Mouse (Mus musculus) megakaryocyte-erythroid progenitor cell, adult 5 weeks (primary cell): ENCODE measurements around the gene Vmn1r78. TPM values are rescaled to one million over a fixed set of nuclear protein-coding genes. Genes with fewer than 3 reads are reported as not detected.

Experiments
- polyA plus RNA-seq: library from polyadenylated mRNA; stranded (reverse); fragments of >175 nt; gene quantifications from 2 replicates; pipeline ENCODE4 v1.2.3, GENCODE M21; 2012

The Vmn1r78 gene
- not detected in 2 replicates for polyA plus RNA-seq

DNA sequence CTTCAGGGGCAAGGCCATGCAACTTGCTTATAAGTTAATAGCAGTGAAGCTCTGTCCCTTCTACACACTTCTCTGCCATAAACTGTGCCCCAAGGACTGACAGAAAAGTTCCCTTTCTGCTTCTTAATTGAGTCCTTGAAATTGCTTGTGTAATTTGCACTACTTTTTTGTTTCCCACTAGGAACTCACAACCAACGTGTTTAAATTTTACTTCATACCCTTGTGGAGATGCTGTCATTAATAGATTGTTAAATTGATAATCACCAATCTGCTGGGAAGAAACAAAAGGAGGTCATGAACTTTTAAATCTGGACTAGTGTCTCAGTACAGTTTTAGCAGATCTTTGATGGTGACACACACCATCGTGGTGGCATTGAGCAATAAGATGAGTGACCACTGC lies at the start of gene Vmn1r78:
TSS of gene Vmn1r78 (plus strand) at position 301 of the 400 bp plus-strand sequence.

DNA sequence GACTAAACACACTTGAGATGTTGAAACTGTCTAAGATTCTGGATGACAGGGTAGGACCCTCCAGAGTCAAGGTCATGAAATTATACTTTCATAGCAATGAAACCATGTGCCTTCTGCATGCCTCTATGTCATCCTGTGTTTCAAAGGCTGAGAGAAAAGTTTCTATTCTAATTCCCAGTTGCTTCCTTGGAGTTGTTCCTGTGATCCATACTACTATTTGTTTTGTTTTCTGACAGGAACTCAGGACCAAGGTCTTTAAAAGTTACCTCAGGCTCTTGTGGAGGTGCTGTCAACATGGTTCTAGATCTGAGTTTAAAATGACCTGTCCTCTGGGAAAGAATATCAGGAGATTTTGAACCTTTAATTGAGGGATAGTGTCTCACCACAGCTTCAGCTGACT lies 20.9 kb downstream of the Vmn1r78 start, which contains the start of gene Vmn1r79:
TSS of gene Vmn1r79 (plus strand) at position 301 of the 400 bp plus-strand sequence.

DNA sequence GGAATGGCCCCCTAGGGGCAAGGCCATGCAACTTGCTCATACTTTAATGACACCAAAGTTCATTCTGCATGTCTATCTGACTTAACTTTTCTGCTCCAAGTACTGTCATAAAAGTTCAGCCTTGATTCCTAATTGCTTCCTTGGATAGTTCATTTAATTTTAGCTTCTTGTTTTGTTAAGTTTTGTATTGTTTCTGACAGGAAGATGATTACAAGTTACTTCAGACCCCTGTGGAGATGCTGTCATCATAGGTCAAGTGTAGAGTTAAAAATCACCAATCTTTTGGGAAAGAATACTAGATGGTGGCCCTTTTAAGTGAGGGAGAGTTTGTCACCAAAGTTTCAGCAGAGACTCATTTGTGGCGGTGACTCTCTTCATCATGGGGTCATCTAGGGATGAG lies 38.9 kb downstream of the Vmn1r78 start, which contains the start of gene Vmn1r80:
TSS of gene Vmn1r80 (plus strand) at position 301 of the 400 bp plus-strand sequence.

Other genes starting within 250 kb of the Vmn1r78 start
- not detected in 2 replicates for gene Vmn1r76, start 212.0 kb upstream of the Vmn1r78 start, polyA plus RNA-seq
- gene Vmn1r77, start 113.5 kb upstream of the Vmn1r78 start, polyA plus RNA-seq = not detected in 2 replicates
- not detected in 2 replicates for gene Vmn1r79, start 21.0 kb downstream of the Vmn1r78 start, polyA plus RNA-seq
- 0.02 TPM in 1 of 2 replicates, not detected in the other for gene Vmn1r80, start 39.0 kb downstream of the Vmn1r78 start, polyA plus RNA-seq
- gene Vmn1r81, start 118.0 kb downstream of the Vmn1r78 start, polyA plus RNA-seq = 0.01 TPM in 1 of 2 replicates, not detected in the other
- 0.01 TPM in 1 of 2 replicates, not detected in the other for gene Vmn1r82, start 150.2 kb downstream of the Vmn1r78 start, polyA plus RNA-seq
- not detected in 2 replicates for gene Vmn1r83, start 179.2 kb downstream of the Vmn1r78 start, polyA plus RNA-seq
- 0.10 TPM in 1 of 2 replicates, not detected in the other for gene Vmn1r84, start 219.0 kb downstream of the Vmn1r78 start, polyA plus RNA-seq